Mouse (Mus musculus) CH12.LX (cell line): Measurements from ENCODE around the gene Dnaaf2.
A peak's percentile ranks its signal among the peaks of the same experiment; 100 is the strongest.

ENCODE experiments used
- CTCF ChIP-seq, 2 experiments: IDR thresholded peaks in 1 of 2; conservative IDR thresholded peaks in 1 of 2; 2 replicates each; pipeline ENCODE4 v1.5.1; 2011 to 2012; ENCODE audit warnings: low read depth in 2 of 2, low read length in 2 of 2, improper control_type of control experiment in 1 of 2, inconsistent platforms in 1 of 2, mild to moderate bottlenecking in 1 of 2, moderate library complexity in 1 of 2
- E2F4 ChIP-seq: IDR thresholded peaks from 2 replicates; pipeline ENCODE4 v1.6.1; 2011; ENCODE audit warnings: low read depth, low read length, improper control_type of control experiment; ENCODE audit not compliant: insufficient replicate concordance
- HCFC1 ChIP-seq: IDR thresholded peaks from 2 replicates; pipeline ENCODE4 v1.6.1; 2012; ENCODE audit warnings: low read depth, mild to moderate bottlenecking, inconsistent platforms, low read length, improper control_type of control experiment
- POLR2A ChIP-seq: IDR thresholded peaks from 2 replicates; pipeline ENCODE4 v1.6.1; 2011; ENCODE audit warnings: low read depth, mild to moderate bottlenecking, improper control_type of control experiment, low read length
- RAD21 ChIP-seq: IDR thresholded peaks from 2 replicates; pipeline ENCODE4 v1.6.1; 2011; ENCODE audit warnings: low read depth, mild to moderate bottlenecking, low read length, improper control_type of control experiment, moderate library complexity
- SIN3A ChIP-seq: IDR thresholded peaks from 2 replicates; pipeline ENCODE4 v1.6.1; 2012; ENCODE audit warnings: low read length, improper control_type of control experiment, inconsistent platforms
- ZNF384 ChIP-seq: IDR thresholded peaks from 2 replicates; pipeline ENCODE4 v1.6.1; 2012; ENCODE audit warnings: low read depth, low read length, improper control_type of control experiment, inconsistent platforms

GRCm38 (mm10) chr12:69211057-69211456, 12.8 kb upstream of the Dnaaf2 start:
- TF ChIP-seq RAD21 = peak; percentile 24
- peak in 1 of 2 experiments; percentile 49; a peak in 2 of 4 replicates for TF ChIP-seq CTCF (conservative IDR thresholded peaks at IDR 0.05 in 1 of 2, IDR thresholded peaks at IDR 0.05 in 1 of 2; ENCODE audit: low read depth in 2 of 2, low read length in 2 of 2)
- TF ChIP-seq POLR2A = no peak
- TF ChIP-seq HCFC1 = no peak
- no peak for TF ChIP-seq SIN3A
- no peak for TF ChIP-seq E2F4
- TF ChIP-seq ZNF384 = no peak
